Mouse (Mus musculus) forebrain, embryonic 15.5 days (tissue): ENCODE results near the gene Bicdl2. TPM values are rescaled to one million over a fixed set of nuclear protein-coding genes. Genes with fewer than 3 reads are reported as not detected.

ENCODE experiments used
- ATAC-seq: fragments of 200-750 bp; cut with Nextera tagmentation; replicated peaks from 2 replicates; pipeline ENCODE4 v1.8.0; 2017; ENCODE audit warnings: mild to moderate bottlenecking, moderate TSS enrichment, moderate library complexity
- H3K27ac ChIP-seq: fragments of 300-500 bp; sonication (generic); replicated peaks from 2 replicates; pipeline ENCODE4 v1.5.1; 2015; ENCODE audit warnings: mild to moderate bottlenecking, inconsistent platforms
- H3K27me3 ChIP-seq: fragments of 300-500 bp; sonication (generic); 2 replicates; pipeline ENCODE4 v1.6.1; 2015; ENCODE audit warnings: inconsistent platforms
- H3K36me3 ChIP-seq: fragments of 300-500 bp; sonication (generic); 2 replicates; pipeline ENCODE4 v1.6.1; 2015; ENCODE audit warnings: mild to moderate bottlenecking, inconsistent platforms
- H3K4me1 ChIP-seq: fragments of 300-500 bp; sonication (generic); 2 replicates; pipeline ENCODE4 v1.6.1; 2015; ENCODE audit warnings: inconsistent platforms
- H3K4me2 ChIP-seq: fragments of 300-500 bp; sonication (generic); replicated peaks from 2 replicates; pipeline ENCODE4 v1.6.1; 2015; ENCODE audit warnings: mild to moderate bottlenecking, inconsistent platforms
- H3K4me3 ChIP-seq: fragments of 300-500 bp; sonication (generic); 2 replicates; pipeline ENCODE4 v1.5.1; 2015; ENCODE audit warnings: mild to moderate bottlenecking, inconsistent platforms
- H3K9ac ChIP-seq: fragments of 300-500 bp; sonication (generic); replicated peaks from 2 replicates; pipeline ENCODE4 v1.6.1; 2015; ENCODE audit warnings: mild to moderate bottlenecking, inconsistent platforms
- H3K9me3 ChIP-seq: fragments of 300-500 bp; sonication (generic); 2 replicates; pipeline ENCODE4 v1.6.1; 2016; ENCODE audit warnings: inconsistent platforms
- WGBS: fragments of 180-500 bp; shearing (Covaris S2); methylation state at CpG from one replicate; pipeline ENCODE4 v1.1.7; 2015; ENCODE audit warnings: mixed read lengths; 5-methylcytosine and 5-hydroxymethylcytosine counted together
- polyA plus RNA-seq: library from polyadenylated mRNA; unstranded; fragments of >200 nt; fragmentation: Nextera tagmentation; extraction: Ambion mirVana; gene quantifications from 2 replicates; pipeline ENCODE4 v1.2.1, GENCODE M21; 2015

Gene Bicdl2
- polyA plus RNA-seq, 1 experiment from 2014 or later: not detected

DNA sequence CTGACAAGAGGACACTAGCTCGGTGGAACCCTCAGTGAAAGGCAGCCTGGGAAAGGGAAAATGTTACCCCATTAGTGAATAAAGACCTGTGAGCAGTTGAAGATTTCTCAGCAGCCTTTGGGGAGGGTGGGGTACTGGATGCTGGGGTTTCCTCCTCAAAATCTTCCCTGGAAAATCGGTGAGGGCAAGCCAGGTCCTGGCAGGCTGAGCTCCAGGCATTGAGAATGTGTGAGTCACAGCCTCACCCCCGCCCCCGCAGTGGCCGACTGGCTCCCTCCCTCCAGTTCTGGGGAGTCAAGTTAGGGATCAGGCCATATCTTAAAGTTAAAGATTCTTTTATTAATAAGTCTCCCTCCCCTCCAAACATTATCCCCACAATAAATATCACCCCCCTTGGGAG lies 14.8 kb downstream of the Bicdl2 start:
- Histone ChIP-seq H3K36me3 (no peaks in the 10 kb centered on the region; the same call in 1 of the 2 replicates), H3K4me3 (peak overlapping the region; percentile 69; the same call in 1 of the 2 replicates), H3K4me1 (peaks cover 49% of the 10 kb centered on the region), H3K9me3 (no peaks in the 10 kb centered on the region), H3K9ac (no peak overlapping the region), H3K27ac (no peak overlapping the region), H3K4me2 (peak overlapping the region; percentile 59; the same call in 1 of the 2 replicates), H3K27me3 (peaks cover 29% of the 10 kb centered on the region)
- WGBS: 48% methylated on average over 5 of the region's 5 CpGs
- ATAC-seq: no peak

- H3K27ac ChIP-seq: no peak overlapping the region
- no peak for ATAC-seq
- 15% methylated on average over 14 of the region's 15 CpGs for WGBS
- H3K4me2 ChIP-seq: peak overlapping the region; percentile 78
- H3K9ac ChIP-seq: no peak overlapping the region
- H3K4me1 ChIP-seq: peaks cover 49% of the 10 kb centered on the region
- H3K27me3 ChIP-seq: peaks cover 34% of the 10 kb centered on the region
- no peaks in the 10 kb centered on the region for H3K36me3 ChIP-seq
- no peaks in the 10 kb centered on the region for H3K9me3 ChIP-seq
- H3K4me3 ChIP-seq: peak overlapping the region; percentile 47
These were observed 15.4 kb downstream of the Bicdl2 start for GRCm38 (mm10) chr17:23675564-23676281.

DNA sequence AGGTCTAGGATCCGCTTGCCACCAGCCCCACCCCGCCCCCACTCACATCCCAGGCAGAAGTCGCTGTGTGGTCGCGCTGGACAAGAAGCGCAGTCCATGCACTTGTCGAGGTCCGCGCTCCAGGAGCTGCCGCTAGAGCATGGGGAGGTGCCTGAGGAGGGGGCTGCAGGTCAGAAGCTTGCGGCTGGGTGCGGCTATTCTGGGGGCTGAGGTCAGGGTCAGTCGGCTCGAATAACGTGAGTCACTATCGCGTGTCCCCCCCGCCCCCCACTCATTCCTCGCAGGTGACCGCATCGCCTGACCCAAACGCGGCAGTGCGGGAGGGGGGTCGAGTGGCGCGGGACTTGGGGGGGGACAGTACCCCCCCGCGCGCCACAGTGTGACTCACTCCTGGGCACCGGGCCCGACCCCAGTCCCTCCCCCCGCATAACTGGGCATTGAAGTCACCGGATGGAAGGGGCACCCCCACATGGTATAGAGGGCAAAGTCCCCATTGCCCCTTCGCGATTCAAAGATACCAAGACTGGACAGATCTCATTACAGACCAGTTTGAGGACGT lies 16.2 kb downstream of the Bicdl2 start:
- Histone ChIP-seq H3K27ac (no peak overlapping the region), H3K4me1 (peaks cover 49% of the 10 kb centered on the region)

GRCm38 (mm10) chr17:23677236-23677679 lies 17.0 kb downstream of the Bicdl2 start, which contains the start of gene Tnfrsf12a:
TSS of gene Tnfrsf12a (minus strand) at chr17:23677468.
- peak within 1 kb of the TSS; percentile 38 for H3K9ac ChIP-seq
- no peak within 1 kb of the TSS for H3K27ac ChIP-seq
- H3K4me2 ChIP-seq: peak within 1 kb of the TSS; percentile 78
- H3K27me3 ChIP-seq: peaks cover 47% of the 10 kb centered on the region
- peak; percentile 12; the same call in 1 of the 2 replicates for ATAC-seq
- H3K4me3 ChIP-seq: peak within 1 kb of the TSS; percentile 47
- H3K36me3 ChIP-seq: no peaks in the 10 kb centered on the region
- no peaks in the 10 kb centered on the region for H3K9me3 ChIP-seq
- WGBS: under 1% methylated on average over 34 of the region's 34 CpGs
- peaks cover 49% of the 10 kb centered on the region for H3K4me1 ChIP-seq

More for the DNA sequence above, 16.2 kb downstream of the Bicdl2 start:
- Histone ChIP-seq H3K9me3 (no peaks in the 10 kb centered on the region), H3K4me2 (peak overlapping the region; percentile 78), H3K36me3 (no peaks in the 10 kb centered on the region), H3K4me3 (peak overlapping the region; percentile 47), H3K27me3 (peaks cover 41% of the 10 kb centered on the region), H3K9ac (peak overlapping the region; percentile 38)
- no peak for ATAC-seq
- WGBS: 1% methylated on average over 37 of the region's 37 CpGs

- Histone ChIP-seq H3K27me3 (peaks cover 55% of the 10 kb centered on the region), H3K27ac (no peak within 1 kb of the TSS), H3K4me1 (peaks cover 43% of the 10 kb centered on the region), H3K36me3 (no peaks in the 10 kb centered on the region), H3K4me3 (0 out of 2 replicates have a peak within 1 kb of the TSS, but pooled peaks have one; percentile 8), H3K9me3 (no peaks in the 10 kb centered on the region), H3K9ac (no peak within 1 kb of the TSS), H3K4me2 (peak within 1 kb of the TSS; percentile 21; the same call in 1 of the 2 replicates)
- ATAC-seq: no peak
- WGBS: 3% methylated on average over 38 of the region's 38 CpGs
These were observed 19.0 kb downstream of the Bicdl2 start, which contains the start of gene Cldn6 for GRCm38 (mm10) chr17:23679127-23679835. TSS of gene Cldn6 (plus strand) at chr17:23679249.

- Histone ChIP-seq H3K4me2 (no peak overlapping the region), H3K27ac (no peak overlapping the region), H3K9me3 (no peaks in the 10 kb centered on the region), H3K4me3 (no peak overlapping the region), H3K27me3 (peaks cover 54% of the 10 kb centered on the region), H3K36me3 (no peaks in the 10 kb centered on the region), H3K4me1 (peaks cover 34% of the 10 kb centered on the region), H3K9ac (no peak overlapping the region)
- WGBS: 82% methylated on average over 9 of the region's 9 CpGs
- no peak for ATAC-seq
These were observed 20.0 kb downstream of the Bicdl2 start for GRCm38 (mm10) chr17:23680336-23680735.

- no peak overlapping the region for H3K4me2 ChIP-seq
- H3K36me3 ChIP-seq: no peaks in the 10 kb centered on the region
- H3K9ac ChIP-seq: no peak overlapping the region
- peaks cover 26% of the 10 kb centered on the region for H3K4me1 ChIP-seq
- ATAC-seq: no peak
- no peaks in the 10 kb centered on the region for H3K9me3 ChIP-seq
- 78% methylated on average over 10 of the region's 10 CpGs for WGBS
- H3K27me3 ChIP-seq: peaks cover 47% of the 10 kb centered on the region
- no peak overlapping the region for H3K4me3 ChIP-seq
- no peak overlapping the region for H3K27ac ChIP-seq
These were observed 20.8 kb downstream of the Bicdl2 start for GRCm38 (mm10) chr17:23681086-23681485.

DNA sequence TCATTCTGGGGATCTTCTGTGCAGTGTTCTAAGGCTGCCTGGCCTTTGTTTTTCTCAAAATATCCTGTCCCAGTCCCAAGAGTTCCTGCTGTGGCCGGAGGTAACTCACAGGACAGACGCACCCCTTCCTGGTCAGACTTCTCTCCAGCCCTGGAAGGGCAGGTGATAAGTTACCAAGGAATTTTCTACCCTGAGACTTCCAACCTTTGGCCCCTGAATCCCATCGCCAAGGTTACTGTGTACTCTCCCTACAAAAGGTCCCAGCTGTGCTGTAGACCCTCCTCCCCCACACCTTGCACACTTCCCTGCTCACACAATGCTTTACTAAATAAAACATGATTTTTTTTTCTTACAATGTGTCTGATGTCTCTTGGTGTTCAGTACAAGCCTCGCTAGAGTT lies 21.8 kb downstream of the Bicdl2 start:
- Histone ChIP-seq H3K9me3 (no peaks in the 10 kb centered on the region), H3K27me3 (peaks cover 44% of the 10 kb centered on the region), H3K4me3 (no peak overlapping the region), H3K9ac (no peak overlapping the region), H3K36me3 (no peaks in the 10 kb centered on the region), H3K27ac (no peak overlapping the region), H3K4me2 (no peak overlapping the region), H3K4me1 (peaks cover 16% of the 10 kb centered on the region)
- no peak for ATAC-seq
- WGBS: 68% methylated on average over 4 of the region's 4 CpGs

GRCm38 (mm10) chr17:23682530-23682929 lies 22.2 kb downstream of the Bicdl2 start:
- H3K9ac ChIP-seq: no peak overlapping the region
- no peaks in the 10 kb centered on the region for H3K36me3 ChIP-seq
- no peak overlapping the region for H3K4me3 ChIP-seq
- 68% methylated on average over 3 of the region's 3 CpGs for WGBS
- H3K9me3 ChIP-seq: no peaks in the 10 kb centered on the region
- H3K4me1 ChIP-seq: peaks cover 14% of the 10 kb centered on the region
- H3K27ac ChIP-seq: no peak overlapping the region
- no peak overlapping the region for H3K4me2 ChIP-seq
- no peak for ATAC-seq
- peaks cover 44% of the 10 kb centered on the region for H3K27me3 ChIP-seq

- ATAC-seq: no peak
- Histone ChIP-seq H3K27ac (no peak overlapping the region), H3K4me2 (no peak overlapping the region), H3K9me3 (no peaks in the 10 kb centered on the region), H3K4me1 (peaks cover 13% of the 10 kb centered on the region), H3K36me3 (no peaks in the 10 kb centered on the region), H3K9ac (no peak overlapping the region), H3K4me3 (no peak overlapping the region), H3K27me3 (peaks cover 44% of the 10 kb centered on the region)
- WGBS: 28% methylated on average over 15 of the region's 15 CpGs
These were observed 22.9 kb downstream of the Bicdl2 start for GRCm38 (mm10) chr17:23683226-23683625.

DNA sequence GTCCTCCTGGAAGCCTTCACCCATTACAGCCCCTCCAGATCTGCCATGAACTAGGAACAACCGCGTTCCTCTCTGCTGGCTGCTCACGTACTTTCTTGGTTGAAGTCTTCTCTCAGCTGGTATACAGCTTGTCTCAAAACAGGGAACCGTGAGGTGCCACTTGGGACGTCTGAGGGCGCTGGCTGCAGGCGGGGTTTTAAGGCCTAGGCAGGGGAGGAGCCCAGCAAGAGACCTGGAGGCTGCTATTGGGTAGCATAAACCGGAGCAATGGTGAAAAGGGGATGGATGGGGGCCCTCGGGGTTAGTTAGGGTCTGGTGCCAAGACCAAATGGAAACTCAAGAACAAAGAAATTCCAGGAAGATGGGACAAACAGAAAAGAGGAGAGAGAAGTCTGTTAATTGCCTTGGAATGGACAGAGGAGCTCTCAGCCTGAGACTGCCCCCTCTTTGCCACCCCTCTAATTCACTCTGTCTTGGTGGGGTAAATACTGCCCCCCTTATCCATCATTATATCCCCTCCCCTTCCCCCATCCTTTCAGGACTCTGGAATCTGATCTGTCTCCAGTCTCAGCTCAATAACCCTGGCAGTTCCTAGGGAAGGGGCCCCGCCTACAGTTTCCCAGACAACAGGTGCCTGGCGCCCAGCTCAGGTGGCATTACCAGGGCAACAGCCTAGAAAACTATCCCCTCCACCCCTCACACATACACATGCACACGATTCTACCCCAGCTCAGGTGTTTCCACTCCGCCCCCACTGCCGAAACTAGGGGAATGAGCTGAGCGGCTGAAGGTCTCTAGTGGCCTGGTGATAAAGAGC lies 23.8 kb downstream of the Bicdl2 start, which contains the start of gene Cldn9:
Cldn9 (minus strand) TSS at position 171 of the 817 bp plus-strand sequence.
- no peak within 1 kb of the TSS for H3K27ac ChIP-seq
- H3K4me3 ChIP-seq: no peak within 1 kb of the TSS
- peaks cover 13% of the 10 kb centered on the region for H3K4me1 ChIP-seq
- ATAC-seq: no peak
- peaks cover 36% of the 10 kb centered on the region for H3K27me3 ChIP-seq
- H3K9me3 ChIP-seq: no peaks in the 10 kb centered on the region
- no peaks in the 10 kb centered on the region for H3K36me3 ChIP-seq
- no peak within 1 kb of the TSS for H3K4me2 ChIP-seq
- H3K9ac ChIP-seq: no peak within 1 kb of the TSS
- WGBS: 11% methylated on average over 15 of the region's 15 CpGs
